Mouse (Mus musculus) forebrain, embryonic 12.5 days (tissue): ENCODE measurements at regions not wholly inside any gene's neighbourhood (a gene's known extent, or its start where the extent isn't known, plus 50 kb on each side); places are given as distances from the start of the nearest gene placed in this dataset.

Source experiments
- ATAC-seq: fragments of 200-750 bp; cut with Nextera tagmentation; 2 replicates; pipeline ENCODE4 v1.8.0; 2017; ENCODE audit warnings: moderate TSS enrichment; ENCODE audit not compliant: low FRiP score
- H3K27ac ChIP-seq: fragments of 300-500 bp; sonication (generic); 2 replicates; pipeline ENCODE4 v1.5.1; 2016; ENCODE audit warnings: mild to moderate bottlenecking
- H3K27me3 ChIP-seq: fragments of 300-500 bp; sonication (generic); 2 replicates; pipeline ENCODE4 v1.6.1; 2016; ENCODE audit warnings: mild to moderate bottlenecking
- H3K36me3 ChIP-seq: fragments of 300-500 bp; sonication (generic); replicated peaks from 2 replicates; pipeline ENCODE4 v1.6.1; 2016; ENCODE audit warnings: mild to moderate bottlenecking
- H3K4me1 ChIP-seq: fragments of 300-500 bp; sonication (generic); 2 replicates; pipeline ENCODE4 v1.6.1; 2016
- H3K4me2 ChIP-seq: fragments of 300-500 bp; sonication (generic); 2 replicates; pipeline ENCODE4 v1.6.1; 2016; ENCODE audit warnings: mild to moderate bottlenecking, moderate library complexity
- H3K4me3 ChIP-seq: fragments of 300-500 bp; sonication (generic); replicated peaks from 2 replicates; pipeline ENCODE4 v1.5.1; 2016; ENCODE audit warnings: mild to moderate bottlenecking
- H3K9ac ChIP-seq: fragments of 300-500 bp; sonication (generic); 2 replicates; pipeline ENCODE4 v1.6.1; 2016; ENCODE audit warnings: mild to moderate bottlenecking
- H3K9me3 ChIP-seq: fragments of 300-500 bp; sonication (generic); 2 replicates; pipeline ENCODE4 v1.6.1; 2016
- WGBS: fragments of 180-500 bp; shearing (Covaris S2); methylation state at CpG from one replicate; pipeline ENCODE4 v1.1.7; 2016; 5-methylcytosine and 5-hydroxymethylcytosine counted together

GRCm38 (mm10) chr11:71390616-71391015 lies 160.1 kb upstream of the Nlrp1b start:
- ATAC-seq, result no peak
- H3K9ac ChIP-seq, result no peak overlapping the region
- no peaks in the 10 kb centered on the region for H3K36me3 ChIP-seq
- H3K4me3 ChIP-seq, result no peak overlapping the region
- no peaks in the 10 kb centered on the region for H3K9me3 ChIP-seq
- no peaks in the 10 kb centered on the region for H3K27me3 ChIP-seq
- no peak overlapping the region for H3K4me2 ChIP-seq
- no peak overlapping the region for H3K27ac ChIP-seq
- H3K4me1 ChIP-seq, result peaks cover 8% of the 10 kb centered on the region
- 73% methylated on average over 3 of the region's 3 CpGs for WGBS

- no peak for ATAC-seq
- 85% methylated on average over 5 of the region's 5 CpGs for WGBS
- no peak overlapping the region for H3K27ac ChIP-seq
Measured at GRCm38 (mm10) chr11:71393406-71393805, 162.9 kb upstream of the Nlrp1b start.

GRCm38 (mm10) chr11:71395023-71395422 lies 164.5 kb upstream of the Nlrp1b start:
- Histone ChIP-seq H3K4me3 (no peak overlapping the region), H3K9ac (no peak overlapping the region), H3K27ac (no peak overlapping the region), H3K27me3 (no peaks in the 10 kb centered on the region), H3K36me3 (no peaks in the 10 kb centered on the region), H3K4me2 (no peak overlapping the region), H3K4me1 (no peaks in the 10 kb centered on the region), H3K9me3 (no peaks in the 10 kb centered on the region)
- ATAC-seq, result no peak
- WGBS, result 58% methylated on average over 4 of the region's 4 CpGs

More at GRCm38 (mm10) chr11:71393406-71393805, 162.9 kb upstream of the Nlrp1b start:
- Histone ChIP-seq H3K4me3 (no peak overlapping the region), H3K36me3 (no peaks in the 10 kb centered on the region), H3K9me3 (no peaks in the 10 kb centered on the region), H3K27me3 (no peaks in the 10 kb centered on the region), H3K4me2 (no peak overlapping the region), H3K9ac (no peak overlapping the region), H3K4me1 (peaks cover 8% of the 10 kb centered on the region)

- ATAC-seq, result no peak
- H3K27ac ChIP-seq, result no peak overlapping the region
- WGBS, result 70% methylated on average over 1 of the region's 1 CpGs
- H3K27me3 ChIP-seq, result no peaks in the 10 kb centered on the region
- no peak overlapping the region for H3K9ac ChIP-seq
- H3K4me3 ChIP-seq, result no peak overlapping the region
- no peaks in the 10 kb centered on the region for H3K9me3 ChIP-seq
- no peak overlapping the region for H3K4me2 ChIP-seq
- no peaks in the 10 kb centered on the region for H3K36me3 ChIP-seq
- no peaks in the 10 kb centered on the region for H3K4me1 ChIP-seq
Measured at GRCm38 (mm10) chr11:71395631-71396030, 165.1 kb upstream of the Nlrp1b start.

- Histone ChIP-seq H3K4me3 (no peak overlapping the region), H3K9me3 (no peaks in the 10 kb centered on the region), H3K27ac (no peak overlapping the region), H3K4me1 (no peaks in the 10 kb centered on the region), H3K4me2 (no peak overlapping the region), H3K36me3 (no peaks in the 10 kb centered on the region), H3K27me3 (no peaks in the 10 kb centered on the region), H3K9ac (no peak overlapping the region)
- ATAC-seq, result no peak
- 93% methylated on average over 2 of the region's 2 CpGs for WGBS
Measured at GRCm38 (mm10) chr11:71400351-71400750, 169.8 kb upstream of the Nlrp1b start.

GRCm38 (mm10) chr11:71401411-71402276 lies 171.1 kb upstream of the Nlrp1b start:
- Histone ChIP-seq H3K4me2 (no peak overlapping the region), H3K27ac (no peak overlapping the region), H3K36me3 (no peaks in the 10 kb centered on the region), H3K4me3 (no peak overlapping the region), H3K9me3 (no peaks in the 10 kb centered on the region), H3K4me1 (no peaks in the 10 kb centered on the region), H3K9ac (no peak overlapping the region), H3K27me3 (no peaks in the 10 kb centered on the region)
- ATAC-seq, result no peak
- WGBS, result 93% methylated on average over 2 of the region's 2 CpGs

GRCm38 (mm10) chr11:71404361-71404760 lies 173.8 kb upstream of the Nlrp1b start:
- Histone ChIP-seq H3K9ac (no peak overlapping the region), H3K27me3 (no peaks in the 10 kb centered on the region), H3K4me3 (no peak overlapping the region), H3K27ac (no peak overlapping the region), H3K36me3 (no peaks in the 10 kb centered on the region), H3K4me2 (no peak overlapping the region), H3K9me3 (no peaks in the 10 kb centered on the region), H3K4me1 (peaks cover 5% of the 10 kb centered on the region; the same call in 1 of the 2 replicates)
- WGBS, result 86% methylated on average over 3 of the region's 3 CpGs
- ATAC-seq, result no peak

- H3K27me3 ChIP-seq, result no peaks in the 10 kb centered on the region
- 71% methylated on average over 6 of the region's 6 CpGs for WGBS
- no peak overlapping the region for H3K27ac ChIP-seq
- no peaks in the 10 kb centered on the region for H3K9me3 ChIP-seq
- no peak for ATAC-seq
- H3K4me3 ChIP-seq, result no peak overlapping the region
- H3K4me1 ChIP-seq, result peaks cover 5% of the 10 kb centered on the region; the same call in 1 of the 2 replicates
- no peak overlapping the region for H3K9ac ChIP-seq
- H3K4me2 ChIP-seq, result no peak overlapping the region
- no peaks in the 10 kb centered on the region for H3K36me3 ChIP-seq
Measured at GRCm38 (mm10) chr11:71407043-71407442, 176.5 kb upstream of the Nlrp1b start.

GRCm38 (mm10) chr11:71409211-71409765 lies 178.8 kb upstream of the Nlrp1b start:
- Histone ChIP-seq H3K27me3 (no peaks in the 10 kb centered on the region), H3K4me1 (peaks cover 8% of the 10 kb centered on the region), H3K9ac (no peak overlapping the region), H3K4me2 (no peak overlapping the region), H3K27ac (no peak overlapping the region), H3K9me3 (no peaks in the 10 kb centered on the region), H3K36me3 (no peaks in the 10 kb centered on the region), H3K4me3 (no peak overlapping the region)
- WGBS, result 85% methylated on average over 6 of the region's 6 CpGs
- ATAC-seq, result no peak

- ATAC-seq, result no peak
- Histone ChIP-seq H3K36me3 (no peaks in the 10 kb centered on the region), H3K9ac (no peak overlapping the region), H3K27ac (no peak overlapping the region), H3K4me1 (peaks cover 21% of the 10 kb centered on the region), H3K4me3 (no peak overlapping the region), H3K4me2 (no peak overlapping the region), H3K9me3 (no peaks in the 10 kb centered on the region), H3K27me3 (no peaks in the 10 kb centered on the region)
- 91% methylated on average over 3 of the region's 3 CpGs for WGBS
Measured at GRCm38 (mm10) chr11:71410582-71410981, 180.0 kb upstream of the Nlrp1b start.

- Histone ChIP-seq H3K4me1 (peaks cover 23% of the 10 kb centered on the region), H3K27ac (no peak overlapping the region), H3K4me3 (no peak overlapping the region), H3K27me3 (no peaks in the 10 kb centered on the region), H3K36me3 (no peaks in the 10 kb centered on the region), H3K9me3 (no peaks in the 10 kb centered on the region), H3K4me2 (no peak overlapping the region), H3K9ac (no peak overlapping the region)
- WGBS, result 80% methylated on average over 1 of the region's 1 CpGs
- no peak for ATAC-seq
Measured at GRCm38 (mm10) chr11:71411958-71412357, 181.4 kb upstream of the Nlrp1b start.

- no peaks in the 10 kb centered on the region for H3K9me3 ChIP-seq
- WGBS, result 28% methylated on average over 9 of the region's 9 CpGs
Measured at GRCm38 (mm10) chr11:71414403-71415140, 184.0 kb upstream of the Nlrp1b start.

More at GRCm38 (mm10) chr11:71414403-71415140, 184.0 kb upstream of the Nlrp1b start:
- no peaks in the 10 kb centered on the region for H3K27me3 ChIP-seq
- peak overlapping the region; percentile 22 for H3K4me2 ChIP-seq
- H3K4me1 ChIP-seq, result peaks cover 18% of the 10 kb centered on the region
- peak; percentile 91 for ATAC-seq
- no peak overlapping the region for H3K4me3 ChIP-seq
- H3K9ac ChIP-seq, result no peak overlapping the region
- H3K36me3 ChIP-seq, result no peaks in the 10 kb centered on the region
- peak overlapping the region; percentile 79 for H3K27ac ChIP-seq
